7 mouse cellular contexts compared by ENCODE assay signal in genomic region chrX:155262915-155263252, GRCm38 (mm10). TPM values are rescaled to one million over a fixed set of nuclear protein-coding genes. Genes with fewer than 3 reads are reported as not detected.
DNase-seq lines count a peak whose midpoint lies in the region; ATAC-seq and TF ChIP-seq lines count a peak whose summit lies in the region.

No protein-coding gene starts in this region.

- peak overlapping the region; percentile 77 for H3K9ac ChIP-seq in lung, postnatal 0 days (replicated peaks; ENCODE audit: low read depth)
- H3K9ac ChIP-seq in embryonic facial prominence, embryonic 12.5 days: peak overlapping the region; percentile 45; the same call in 1 of the 2 replicates
- H3K9ac ChIP-seq in limb, embryonic 11.5 days (ENCODE audit: low read length): no peak overlapping the region
- no peak overlapping the region for H3K9ac ChIP-seq in stomach, embryonic 14.5 days (replicated peaks; ENCODE audit: low read depth, low read length)

- peak overlapping the region; percentile 34; the same call in 1 of the 2 replicates for H3K4me2 ChIP-seq in lung, postnatal 0 days (replicated peaks; ENCODE audit: low read depth, low read length)
- peak overlapping the region; percentile 46 for H3K4me2 ChIP-seq in embryonic facial prominence, embryonic 12.5 days (replicated peaks)
- peak overlapping the region; percentile 50 for H3K4me2 ChIP-seq in limb, embryonic 11.5 days (ENCODE audit: low read depth, severe bottlenecking)
- H3K4me2 ChIP-seq in stomach, embryonic 14.5 days (replicated peaks; ENCODE audit: low read depth, low read length): peak overlapping the region; percentile 40

- H3K9me3 ChIP-seq in lung, postnatal 0 days (ENCODE audit: low read length): no peaks in the 10 kb centered on the region
- H3K9me3 ChIP-seq in embryonic facial prominence, embryonic 12.5 days: no peaks in the 10 kb centered on the region
- no peaks in the 10 kb centered on the region for H3K9me3 ChIP-seq in limb, embryonic 11.5 days (ENCODE audit: control insufficient read depth, low read length)
- no peaks in the 10 kb centered on the region for H3K9me3 ChIP-seq in stomach, embryonic 14.5 days (ENCODE audit: control insufficient read depth, low read depth, low read length)

- no peaks in the 10 kb centered on the region for H3K36me3 ChIP-seq in lung, postnatal 0 days (ENCODE audit: insufficient read depth, low read length)
- H3K36me3 ChIP-seq in embryonic facial prominence, embryonic 12.5 days: no peaks in the 10 kb centered on the region
- H3K36me3 ChIP-seq in limb, embryonic 11.5 days (ENCODE audit: control insufficient read depth, insufficient read depth, low read length): no peaks in the 10 kb centered on the region
- no peaks in the 10 kb centered on the region for H3K36me3 ChIP-seq in stomach, embryonic 14.5 days (ENCODE audit: control insufficient read depth, insufficient read depth, low read length)

- TF ChIP-seq CTCF in lung, postnatal 0 days (IDR thresholded peaks at IDR 0.05): no peak

- ATAC-seq in lung, postnatal 0 days: no peak
- no peak for ATAC-seq in embryonic facial prominence, embryonic 12.5 days (ENCODE audit: insufficient number of reproducible peaks, insufficient read depth, low FRiP score, low TSS enrichment)
- no peak for ATAC-seq in limb, embryonic 11.5 days (ENCODE audit: insufficient number of reproducible peaks, low FRiP score, low TSS enrichment, low read depth)
- ATAC-seq in stomach, embryonic 14.5 days (ENCODE audit: insufficient number of reproducible peaks, insufficient read depth, low FRiP score, low read depth): no peak

- H3K4me1 ChIP-seq in lung, postnatal 0 days (ENCODE audit: insufficient read depth, low read depth, low read length): no peaks in the 10 kb centered on the region
- H3K4me1 ChIP-seq in embryonic facial prominence, embryonic 12.5 days: no peaks in the 10 kb centered on the region
- H3K4me1 ChIP-seq in limb, embryonic 11.5 days (ENCODE audit: control insufficient read depth, insufficient read depth, low read length): no peaks in the 10 kb centered on the region
- no peaks in the 10 kb centered on the region for H3K4me1 ChIP-seq in stomach, embryonic 14.5 days (ENCODE audit: control insufficient read depth, insufficient read depth, low read length)

- TF ChIP-seq EP300 in lung, postnatal 0 days (IDR thresholded peaks at IDR 0.05): peak; percentile 81; the same call in 1 of the 2 replicates

- H3K4me3 ChIP-seq in lung, postnatal 0 days (ENCODE audit: low read depth, low read length): peak overlapping the region; percentile 58
- H3K4me3 ChIP-seq in embryonic facial prominence, embryonic 12.5 days: peak overlapping the region; percentile 52
- H3K4me3 ChIP-seq in limb, embryonic 11.5 days (ENCODE audit: low read depth, low read length): peak overlapping the region; percentile 41
- H3K4me3 ChIP-seq in stomach, embryonic 14.5 days (ENCODE audit: low read depth, low read length): peak overlapping the region; percentile 48

- WGBS in lung, postnatal 0 days: 11% methylated on average over 1 of the region's 1 CpGs
- 36% methylated on average over 1 of the region's 1 CpGs for WGBS in embryonic facial prominence, embryonic 12.5 days
- 37% methylated on average over 1 of the region's 1 CpGs for WGBS in limb, embryonic 11.5 days
- WGBS in stomach, embryonic 14.5 days: 25% methylated on average over 1 of the region's 1 CpGs

- no peak for DNase-seq in lung, postnatal 0 days (ENCODE audit: low spot score)
- no peak for DNase-seq in lung, postnatal 10 days
- DNase-seq in limb, embryonic 11.5 days (ENCODE audit: low spot score): no peak
- no peak for DNase-seq in adrenal gland, postnatal 14 days
- no peak for DNase-seq in yolk sac, embryonic 10.5 days (ENCODE audit: low spot score)

- H3K27me3 ChIP-seq in lung, postnatal 0 days (replicated peaks; ENCODE audit: insufficient read depth, low read length): no peaks in the 10 kb centered on the region
- no peaks in the 10 kb centered on the region for H3K27me3 ChIP-seq in embryonic facial prominence, embryonic 12.5 days
- no peaks in the 10 kb centered on the region for H3K27me3 ChIP-seq in limb, embryonic 11.5 days (ENCODE audit: control insufficient read depth, insufficient read depth, low read length)
- H3K27me3 ChIP-seq in stomach, embryonic 14.5 days (ENCODE audit: control insufficient read depth, insufficient read depth, low read length): no peaks in the 10 kb centered on the region

- H3K27ac ChIP-seq in lung, postnatal 0 days (ENCODE audit: low read length): peak overlapping the region; percentile 97
- H3K27ac ChIP-seq in embryonic facial prominence, embryonic 12.5 days: no peak overlapping the region
- H3K27ac ChIP-seq in limb, embryonic 11.5 days (replicated peaks; ENCODE audit: low read depth, low read length): no peak overlapping the region
- no peak overlapping the region for H3K27ac ChIP-seq in stomach, embryonic 14.5 days (ENCODE audit: low read length)

RNA-seq across cellular contexts. Expression of gene Acot9, which starts 0.6 kb away (rescaled TPM):
- 73.3 and 75.0 TPM in 2 replicates for polyA plus RNA-seq in lung, postnatal 0 days (2015; fragmentation: Nextera tagmentation; extraction: Ambion mirVana)
- polyA plus RNA-seq in embryonic facial prominence, embryonic 12.5 days (2016; fragmentation: Nextera tagmentation; extraction: Ambion mirVana): 32.2 and 32.5 TPM in 2 replicates
- polyA plus RNA-seq in limb, embryonic 11.5 days (2014; fragmentation: Nextera tagmentation; extraction: Ambion mirVana): 22.1 and 22.7 TPM in 2 replicates
- 39.8 and 43.3 TPM in 2 replicates for polyA plus RNA-seq in stomach, embryonic 14.5 days (2014; fragmentation: Nextera tagmentation; extraction: Ambion mirVana)
- 50.9 and 53.6 TPM in 2 replicates for total RNA-seq in adrenal gland, postnatal 14 days (2021)

RNA-seq across cellular contexts. Expression of gene Sat1, which starts 46.6 kb away (rescaled TPM):
- 420 and 480 TPM in 2 replicates for polyA plus RNA-seq in lung, postnatal 0 days (2015; fragmentation: Nextera tagmentation; extraction: Ambion mirVana)
- polyA plus RNA-seq in embryonic facial prominence, embryonic 12.5 days (2016; fragmentation: Nextera tagmentation; extraction: Ambion mirVana): 101 and 105 TPM in 2 replicates
- 76.0 and 78.1 TPM in 2 replicates for polyA plus RNA-seq in limb, embryonic 11.5 days (2014; fragmentation: Nextera tagmentation; extraction: Ambion mirVana)
- polyA plus RNA-seq in stomach, embryonic 14.5 days (2014; fragmentation: Nextera tagmentation; extraction: Ambion mirVana): 154 and 163 TPM in 2 replicates
- total RNA-seq in adrenal gland, postnatal 14 days (2021): 135 and 163 TPM in 2 replicates

Comparison
In these comparisons a context has a peak if more than half of its experiments do, and no peak if none do; other contexts are left out.
1. H3K9ac ChIP-seq: peak in lung, postnatal 0 days (single experiment) and embryonic facial prominence, embryonic 12.5 days (single experiment); none in limb, embryonic 11.5 days (single experiment) and stomach, embryonic 14.5 days (single experiment).
2. Peak in every context shown above with its lines, with median percentiles within 50 percentile points of each other: H3K4me2 ChIP-seq and H3K4me3 ChIP-seq.